Comparison of ENCODE assay signal across 25 mouse cellular contexts in genomic region chr13:76801126-76801632, GRCm38 (mm10).
DNase-seq lines count a peak whose midpoint lies in the region; ATAC-seq and TF ChIP-seq lines count a peak whose summit lies in the region.
"Had no signal": no experiment of that assay in that cellular context is flagged by ENCODE, and none has a peak within 500 bp of the region (broad histone marks: within the 10 kb centered on the region; RNA-seq: fewer than 3 reads in every experiment).

No protein-coding gene starts in this region.

- no peaks in the 10 kb centered on the region for H3K79me2 ChIP-seq in myocyte (ENCODE audit: control insufficient read depth, insufficient read depth)

- H3K27me3 ChIP-seq in myocyte (ENCODE audit: control insufficient read depth, insufficient read depth, insufficient read length), result no peaks in the 10 kb centered on the region
- H3K27me3 ChIP-seq: heart, embryonic 15.5 days; hindbrain, embryonic 13.5 days had no signal

- H3K36me3 ChIP-seq in myocyte (ENCODE audit: control insufficient read depth, insufficient read depth), result no peaks in the 10 kb centered on the region
- H3K36me3 ChIP-seq: embryonic facial prominence, embryonic 13.5 days; heart, embryonic 15.5 days; hindbrain, embryonic 10.5 days; hindbrain, embryonic 13.5 days had no signal

- H3K4me3 ChIP-seq in myocyte, result no peak overlapping the region
- H3K4me3 ChIP-seq: embryonic facial prominence, embryonic 13.5 days; erythroblast, embryonic 14.5 days; heart, embryonic 15.5 days; hindbrain, embryonic 10.5 days; hindbrain, embryonic 13.5 days had no signal

- TF ChIP-seq POLR2A in myocyte (IDR thresholded peaks at IDR 0.05; ENCODE audit: insufficient read length, low read depth), result no peak

- DNase-seq in embryo, embryonic 10 days (ENCODE audit: low spot score), result peak; percentile 56
- no peak for DNase-seq in embryo, embryonic 9.5 days (ENCODE audit: extremely low spot score)
- peak; percentile 42 for DNase-seq in embryo, embryonic 10.5 days (ENCODE audit: low spot score)
- peak; percentile 82 for DNase-seq in forelimb bud, embryonic 11.5 days (ENCODE audit: low read depth, low spot score)
- no peak for DNase-seq in gastrocnemius, adult 18-20 months (ENCODE audit: low spot score)
- DNase-seq: adrenal gland, adult 8-10 months; adrenal gland, postnatal 25 days; cerebellum, adult 18-20 months; cerebellum, adult 9-10 months; gastrocnemius, postnatal 10 days; gastrocnemius, postnatal 36 days; heart, adult 11 months; heart, postnatal 10 days; heart, postnatal 36 days had no signal

- no peak for ATAC-seq in granulocyte monocyte progenitor cell, adult 5-6 weeks (replicated peaks; ENCODE audit: poor library complexity, severe bottlenecking)
- ATAC-seq: activated CD4-positive, CD25-positive, alpha-beta regulatory T cell, adult 4 months; inflammation-experienced regulatory T-cells, adult 6 months; intestine, embryonic 16.5 days had no signal

- no peak overlapping the region for H3ac ChIP-seq in myocyte (ENCODE audit: control insufficient read depth, insufficient read length)

- H3K4me2 ChIP-seq in myocyte (ENCODE audit: low read depth), result no peak overlapping the region
- H3K4me2 ChIP-seq: embryonic facial prominence, embryonic 13.5 days; heart, embryonic 11.5 days; heart, embryonic 15.5 days; hindbrain, embryonic 13.5 days had no signal

TF ChIP-seq in myocyte, 11 proteins besides CTCF, POLR2A, EP300 and RAD21:
- TF ChIP-seq MYOD1 (IDR thresholded peaks at IDR 0.05; ENCODE audit: control insufficient read depth in 1 of 3, insufficient read length in 2 of 3, low read depth in 2 of 3) (peak in 2 of 3 experiments; percentile 24 to 25), MAX (IDR thresholded peaks at IDR 0.05; ENCODE audit: low read depth) (no peak), USF1 (IDR thresholded peaks at IDR 0.05; ENCODE audit: low read depth) (no peak), REST (IDR thresholded peaks at IDR 0.05; ENCODE audit: insufficient read depth, insufficient read length) (no peak)

Comparison
In these comparisons a context has a peak if more than half of its experiments do, and no peak if none do; other contexts are left out.
1. DNase-seq: peak in embryo, embryonic 10 days (single experiment), embryo, embryonic 10.5 days (single experiment) and forelimb bud, embryonic 11.5 days (single experiment); none in embryo, embryonic 9.5 days (single experiment) and gastrocnemius, adult 18-20 months (single experiment).